Mouse (Mus musculus): ENCODE results near the gene Iqgap1. TPM values are rescaled to one million over a fixed set of nuclear protein-coding genes. Genes with fewer than 3 reads are reported as not detected.

Iqgap1 gene
- polyA plus RNA-seq, 2 experiments, result 5.5 to 11.2 TPM

GRCm38 (mm10) chr7:80778958-80779669 lies 46.7 kb downstream of the Iqgap1 start:
- Histone ChIP-seq H3K9ac (replicated peaks) (no peak overlapping the region), H3K4me1 (replicated peaks; ENCODE audit: control insufficient read depth in 2 of 2, insufficient read depth in 2 of 2, low read length in 1 of 2) (peaks cover 5 to 37% of the 10 kb centered on the region in 2 experiments), H3K4me3 (ENCODE audit: insufficient read depth in 1 of 2, low read depth in 2 of 2, low read length in 2 of 2) (no peak overlapping the region)

DNA sequence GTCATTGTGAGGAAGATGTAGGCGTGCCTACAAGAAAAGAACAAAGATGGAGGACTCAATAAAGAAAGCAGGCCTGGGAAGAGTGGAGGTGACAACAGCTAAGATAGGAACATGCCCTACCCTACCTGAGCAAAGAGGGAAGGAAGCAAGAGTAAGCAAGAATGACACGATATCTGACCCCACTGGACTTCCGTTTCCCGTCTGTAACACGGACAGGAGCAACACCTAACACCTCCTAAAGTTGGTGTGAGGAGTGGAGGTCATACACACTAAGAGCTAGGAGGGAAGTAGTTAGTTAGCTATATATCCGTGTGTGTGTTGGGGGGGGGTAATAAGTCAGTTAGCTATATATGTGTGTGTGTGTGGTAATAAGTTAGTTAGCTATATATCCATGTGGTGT lies 47.4 kb downstream of the Iqgap1 start:
- Histone ChIP-seq H3K27ac (no peak overlapping the region), H3K36me3 (replicated peaks; ENCODE audit: control insufficient read depth, insufficient read depth, low read depth) (no peaks in the 10 kb centered on the region), H3K9me3 (ENCODE audit: control insufficient read depth, low read length) (no peaks in the 10 kb centered on the region), H3K4me1 (replicated peaks; ENCODE audit: control insufficient read depth in 2 of 2, insufficient read depth in 2 of 2, low read length in 1 of 2) (peaks cover 5 to 32% of the 10 kb centered on the region in 2 experiments), H3K27me3 (ENCODE audit: control insufficient read depth, insufficient read depth, low read length) (no peaks in the 10 kb centered on the region), H3K9ac (replicated peaks) (no peak overlapping the region), H3K4me3 (ENCODE audit: insufficient read depth in 1 of 2, low read depth in 2 of 2, low read length in 2 of 2) (no peak overlapping the region), H3K4me2 (ENCODE audit: low read depth) (no peak overlapping the region)
- WGBS (ENCODE audit: insufficient replicate concordance), result 46% methylated on average over 6 of the region's 6 CpGs
- TF ChIP-seq EP300 (IDR thresholded peaks at IDR 0.05; ENCODE audit: low read depth), result no peak
- ATAC-seq (ENCODE audit: insufficient read depth), result no peak
- DNase-seq (ENCODE audit: low read depth in 3 of 3, low spot score in 3 of 3), result no peak

More at GRCm38 (mm10) chr7:80778958-80779669, 46.7 kb downstream of the Iqgap1 start:
- Histone ChIP-seq H3K9me3 (ENCODE audit: control insufficient read depth, low read length) (no peaks in the 10 kb centered on the region), H3K27me3 (ENCODE audit: control insufficient read depth, insufficient read depth, low read length) (no peaks in the 10 kb centered on the region), H3K36me3 (replicated peaks; ENCODE audit: control insufficient read depth, insufficient read depth, low read depth) (no peaks in the 10 kb centered on the region), H3K4me2 (ENCODE audit: low read depth) (peak overlapping the region; percentile 23), H3K27ac (no peak overlapping the region)
- DNase-seq (ENCODE audit: low read depth in 3 of 3, low spot score in 3 of 3) (peak; percentile 22 to 41 (median 39)), ATAC-seq (ENCODE audit: insufficient read depth) (peak; percentile 59; the same call in 1 of the 2 replicates)
- no peak for TF ChIP-seq EP300 (IDR thresholded peaks at IDR 0.05; ENCODE audit: low read depth)
- no peak for TF ChIP-seq CTCF (IDR thresholded peaks at IDR 0.05; ENCODE audit: low read depth)
- 16% methylated on average over 12 of the region's 12 CpGs for WGBS (ENCODE audit: insufficient replicate concordance)

DNA sequence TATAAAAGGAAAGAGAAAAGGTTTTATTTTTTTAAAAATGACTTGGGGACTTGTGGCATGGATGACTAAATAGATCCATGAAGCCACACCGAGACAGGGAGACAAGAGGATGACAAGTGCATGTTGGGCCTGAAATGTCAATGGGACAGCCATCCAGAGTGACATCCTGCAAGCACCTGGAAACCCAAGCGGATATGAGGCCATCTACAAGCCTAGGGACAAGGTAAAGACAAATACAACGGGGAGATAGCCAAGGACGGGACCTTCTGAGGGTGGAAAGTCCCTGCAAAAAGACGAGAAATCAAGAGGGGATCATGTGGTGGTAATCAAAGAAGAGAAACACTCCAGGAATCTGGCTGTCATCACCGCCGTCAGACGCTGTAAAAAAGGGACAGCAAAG lies 48.6 kb downstream of the Iqgap1 start:
- no peak for ATAC-seq (ENCODE audit: insufficient read depth)
- no peaks in the 10 kb centered on the region for H3K9me3 ChIP-seq (ENCODE audit: control insufficient read depth, low read length)
- H3K4me3 ChIP-seq (ENCODE audit: insufficient read depth in 1 of 2, low read depth in 2 of 2, low read length in 2 of 2), result no peak overlapping the region
- no peak for DNase-seq (ENCODE audit: low read depth in 3 of 3, low spot score in 3 of 3)
- no peak overlapping the region for H3K4me2 ChIP-seq (ENCODE audit: low read depth)
- no peak for TF ChIP-seq CTCF (IDR thresholded peaks at IDR 0.05; ENCODE audit: low read depth)
- no peak for TF ChIP-seq EP300 (IDR thresholded peaks at IDR 0.05; ENCODE audit: low read depth)
- H3K36me3 ChIP-seq (replicated peaks; ENCODE audit: control insufficient read depth, insufficient read depth, low read depth), result no peaks in the 10 kb centered on the region
- 61% methylated on average over 8 of the region's 8 CpGs for WGBS (ENCODE audit: insufficient replicate concordance)
- no peak overlapping the region for H3K9ac ChIP-seq (replicated peaks)
- H3K27me3 ChIP-seq (ENCODE audit: control insufficient read depth, insufficient read depth, low read length), result no peaks in the 10 kb centered on the region
- no peak overlapping the region for H3K27ac ChIP-seq
- H3K4me1 ChIP-seq (replicated peaks; ENCODE audit: control insufficient read depth in 2 of 2, insufficient read depth in 2 of 2, low read length in 1 of 2), result peaks cover 5 to 24% of the 10 kb centered on the region in 2 experiments

DNA sequence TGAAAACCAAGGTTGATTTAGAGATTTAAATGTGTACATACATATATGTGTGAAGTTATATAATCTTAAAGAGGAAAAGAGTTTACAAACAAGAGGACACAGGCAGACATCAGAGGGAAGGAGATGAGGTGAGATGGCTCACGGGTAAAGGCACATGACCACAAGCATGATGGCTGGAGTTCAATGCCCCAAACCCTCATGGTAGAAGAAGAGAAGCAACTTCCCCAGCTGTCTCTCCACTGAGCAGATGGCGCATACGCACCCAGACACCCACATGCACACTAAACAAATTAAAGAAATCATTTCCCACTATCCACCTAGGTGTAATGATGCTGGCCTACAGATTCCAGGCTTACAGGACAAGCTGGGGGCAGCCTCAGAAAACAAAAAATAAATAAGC lies 49.7 kb downstream of the Iqgap1 start:
- Histone ChIP-seq H3K27me3 (ENCODE audit: control insufficient read depth, insufficient read depth, low read length) (no peaks in the 10 kb centered on the region), H3K4me1 (replicated peaks; ENCODE audit: control insufficient read depth in 2 of 2, insufficient read depth in 2 of 2, low read length in 1 of 2) (peaks cover 0 to 15% of the 10 kb centered on the region in 2 experiments; a peak in 3 of 4 replicates), H3K27ac (no peak overlapping the region), H3K9me3 (ENCODE audit: control insufficient read depth, low read length) (no peaks in the 10 kb centered on the region), H3K4me2 (ENCODE audit: low read depth) (no peak overlapping the region), H3K4me3 (ENCODE audit: insufficient read depth in 1 of 2, low read depth in 2 of 2, low read length in 2 of 2) (no peak overlapping the region), H3K9ac (replicated peaks) (no peak overlapping the region), H3K36me3 (replicated peaks; ENCODE audit: control insufficient read depth, insufficient read depth, low read depth) (no peaks in the 10 kb centered on the region)
- TF ChIP-seq EP300 (IDR thresholded peaks at IDR 0.05; ENCODE audit: low read depth), result no peak
- no peak for TF ChIP-seq CTCF (IDR thresholded peaks at IDR 0.05; ENCODE audit: low read depth)
- no peak for ATAC-seq (ENCODE audit: insufficient read depth)
- 78% methylated on average over 3 of the region's 3 CpGs for WGBS (ENCODE audit: insufficient replicate concordance)
- DNase-seq (ENCODE audit: low read depth in 3 of 3, low spot score in 3 of 3), result no peak

GRCm38 (mm10) chr7:80775448-80775904 lies 50.3 kb downstream of the Iqgap1 start:
- H3K36me3 ChIP-seq (replicated peaks; ENCODE audit: control insufficient read depth, insufficient read depth, low read depth), result no peaks in the 10 kb centered on the region
- DNase-seq (ENCODE audit: low read depth in 3 of 3, low spot score in 3 of 3) (no peak), ATAC-seq (ENCODE audit: insufficient read depth) (no peak)
- 66% methylated on average over 10 of the region's 10 CpGs for WGBS (ENCODE audit: insufficient replicate concordance)
- no peak overlapping the region for H3K4me3 ChIP-seq (ENCODE audit: insufficient read depth in 1 of 2, low read depth in 2 of 2, low read length in 2 of 2)
- H3K4me1 ChIP-seq (replicated peaks; ENCODE audit: control insufficient read depth in 2 of 2, insufficient read depth in 2 of 2, low read length in 1 of 2), result peaks cover 0 to 12% of the 10 kb centered on the region in 2 experiments; a peak in 3 of 4 replicates
- TF ChIP-seq CTCF (IDR thresholded peaks at IDR 0.05; ENCODE audit: low read depth) (no peak), EP300 (IDR thresholded peaks at IDR 0.05; ENCODE audit: low read depth) (no peak)
- no peak overlapping the region for H3K27ac ChIP-seq
- no peaks in the 10 kb centered on the region for H3K9me3 ChIP-seq (ENCODE audit: control insufficient read depth, low read length)
- H3K4me2 ChIP-seq (ENCODE audit: low read depth), result no peak overlapping the region
- no peaks in the 10 kb centered on the region for H3K27me3 ChIP-seq (ENCODE audit: control insufficient read depth, insufficient read depth, low read length)
- no peak overlapping the region for H3K9ac ChIP-seq (replicated peaks)

Data from liver, embryonic 14.5 days (tissue).